Mouse (Mus musculus) olfactory bulb, adult 2 months (tissue): ENCODE data around the gene Prdm13.

ENCODE experiments used
- CTCF ChIP-seq: fragments of 200-500 bp; IDR thresholded peaks from 2 replicates; pipeline ENCODE4 v1.5.1; 2012; ENCODE audit warnings: low read depth, mild to moderate bottlenecking, low read length, moderate library complexity; ENCODE audit not compliant: insufficient read depth
- POLR2A ChIP-seq: fragments of 200-500 bp; IDR thresholded peaks from 2 replicates; pipeline ENCODE4 v1.6.1; 2012; ENCODE audit warnings: mild to moderate bottlenecking, low read depth, low read length, moderate library complexity; ENCODE audit not compliant: insufficient read depth

GRCm38 (mm10) chr4:21705046-21705445 is 19.3 kb upstream of the Prdm13 start:
- TF ChIP-seq POLR2A = no peak
- no peak for TF ChIP-seq CTCF
